Mouse (Mus musculus): ENCODE measurements around the gene Cbx4. TPM values are rescaled to one million over a fixed set of nuclear protein-coding genes. Genes with fewer than 3 reads are reported as not detected.

Gene Cbx4
- polyA plus RNA-seq, 1 experiment from 2014 or later: 9.2 TPM

DNA sequence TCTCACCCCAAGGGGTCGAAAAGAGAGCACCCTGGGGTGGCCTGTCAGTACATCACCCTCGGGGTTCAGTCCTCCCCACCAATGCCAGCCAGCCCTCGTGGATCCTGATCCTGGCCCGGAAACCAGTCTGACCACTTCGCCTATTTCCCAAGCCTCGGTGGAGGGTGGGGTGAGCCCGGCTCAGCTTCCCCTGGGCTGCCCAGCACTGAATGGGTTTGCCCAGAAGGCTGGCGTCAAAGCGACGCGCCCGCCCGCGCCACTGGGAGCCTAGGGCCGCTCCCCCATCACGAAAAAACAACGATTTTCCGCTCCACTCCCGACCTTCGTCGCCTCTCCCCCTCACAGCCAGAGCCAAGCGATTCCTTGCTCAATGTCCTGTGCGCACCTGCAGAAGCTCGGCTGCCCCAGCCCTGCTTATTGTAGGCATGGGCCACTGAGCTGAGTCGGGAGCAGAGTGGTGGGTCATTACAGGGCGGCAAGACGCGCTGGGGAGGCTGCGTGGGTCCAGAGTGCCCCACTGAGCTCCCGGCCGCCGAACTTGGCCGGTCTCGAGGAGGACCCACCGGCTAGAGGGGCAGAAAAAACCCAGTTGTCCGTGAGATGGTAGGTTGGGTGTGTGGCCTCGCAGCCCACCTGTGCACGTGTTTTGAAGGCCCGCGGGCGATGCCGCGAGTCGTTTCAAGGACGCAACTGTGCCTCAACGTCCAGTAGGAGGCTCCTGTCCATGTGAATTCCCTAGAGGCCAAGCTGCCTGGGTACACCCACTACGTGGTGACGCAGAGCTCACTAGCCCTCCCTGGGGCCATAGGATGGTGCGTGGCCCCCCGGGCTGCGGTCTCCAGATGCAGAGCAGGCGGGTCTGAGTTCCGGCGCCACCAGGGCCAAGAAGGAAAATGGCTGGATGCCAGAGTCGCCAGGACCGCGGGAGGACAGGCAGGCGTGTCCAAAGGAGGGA, 27.7 kb downstream of the Cbx4 start:
- H3K36me3 ChIP-seq (ENCODE audit: control insufficient read depth, insufficient read depth, low read length): no peaks in the 10 kb centered on the region
- H3K27ac ChIP-seq (replicated peaks in 1 of 2; ENCODE audit: control insufficient read depth in 1 of 2, insufficient read depth in 1 of 2, low read depth in 2 of 2, low read length in 2 of 2): no peak overlapping the region
- H3K9ac ChIP-seq (ENCODE audit: low read length): no peak overlapping the region; the same call in 1 of the 2 replicates
- ATAC-seq (ENCODE audit: insufficient number of reproducible peaks, insufficient read depth, low FRiP score, low read depth): peak; percentile 10; the same call in 1 of the 2 replicates
- peaks cover 26 to 36% of the 10 kb centered on the region in 2 experiments for H3K4me1 ChIP-seq (ENCODE audit: control insufficient read depth in 2 of 2, insufficient read depth in 2 of 2, low read length in 2 of 2)
- peaks cover 79% of the 10 kb centered on the region for H3K27me3 ChIP-seq (ENCODE audit: control insufficient read depth, insufficient read depth, low read length)
- H3K4me2 ChIP-seq (ENCODE audit: low read length): peak overlapping the region; percentile 97
- 4% methylated on average over 58 of the region's 58 CpGs for WGBS
- H3K9me3 ChIP-seq (ENCODE audit: control insufficient read depth, low read length): no peaks in the 10 kb centered on the region
- peak overlapping the region in 1 of 2 experiments; percentile 24; a peak in 3 of 4 replicates for H3K4me3 ChIP-seq (ENCODE audit: control insufficient read depth in 1 of 2, insufficient read depth in 1 of 2, low read depth in 1 of 2, low read length in 2 of 2)

DNA sequence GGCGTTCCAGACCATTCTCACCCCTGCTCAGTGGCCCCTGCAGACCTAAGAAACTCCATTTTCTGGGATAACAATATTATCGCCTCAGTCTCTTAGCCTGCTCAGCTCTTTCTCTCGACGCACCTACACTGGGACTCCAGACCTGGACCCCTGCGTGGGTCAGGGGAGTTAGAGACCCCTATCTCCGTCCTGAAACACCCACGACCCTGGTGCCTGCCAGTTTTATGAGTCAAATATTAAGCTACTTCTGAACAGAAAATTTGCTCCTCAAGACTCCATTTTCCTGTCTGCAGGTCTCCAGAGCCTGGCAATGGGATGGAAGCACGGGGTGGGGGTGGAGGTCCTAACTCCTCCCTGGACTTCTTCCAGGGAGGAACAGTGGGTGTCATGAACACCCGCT, 28.7 kb downstream of the Cbx4 start:
- H3K27ac ChIP-seq (replicated peaks in 1 of 2; ENCODE audit: control insufficient read depth in 1 of 2, insufficient read depth in 1 of 2, low read depth in 2 of 2, low read length in 2 of 2): 0 out of 4 replicates have a peak overlapping the region, but pooled peaks of 1 of the 2 experiments have one; percentile 81

DNA sequence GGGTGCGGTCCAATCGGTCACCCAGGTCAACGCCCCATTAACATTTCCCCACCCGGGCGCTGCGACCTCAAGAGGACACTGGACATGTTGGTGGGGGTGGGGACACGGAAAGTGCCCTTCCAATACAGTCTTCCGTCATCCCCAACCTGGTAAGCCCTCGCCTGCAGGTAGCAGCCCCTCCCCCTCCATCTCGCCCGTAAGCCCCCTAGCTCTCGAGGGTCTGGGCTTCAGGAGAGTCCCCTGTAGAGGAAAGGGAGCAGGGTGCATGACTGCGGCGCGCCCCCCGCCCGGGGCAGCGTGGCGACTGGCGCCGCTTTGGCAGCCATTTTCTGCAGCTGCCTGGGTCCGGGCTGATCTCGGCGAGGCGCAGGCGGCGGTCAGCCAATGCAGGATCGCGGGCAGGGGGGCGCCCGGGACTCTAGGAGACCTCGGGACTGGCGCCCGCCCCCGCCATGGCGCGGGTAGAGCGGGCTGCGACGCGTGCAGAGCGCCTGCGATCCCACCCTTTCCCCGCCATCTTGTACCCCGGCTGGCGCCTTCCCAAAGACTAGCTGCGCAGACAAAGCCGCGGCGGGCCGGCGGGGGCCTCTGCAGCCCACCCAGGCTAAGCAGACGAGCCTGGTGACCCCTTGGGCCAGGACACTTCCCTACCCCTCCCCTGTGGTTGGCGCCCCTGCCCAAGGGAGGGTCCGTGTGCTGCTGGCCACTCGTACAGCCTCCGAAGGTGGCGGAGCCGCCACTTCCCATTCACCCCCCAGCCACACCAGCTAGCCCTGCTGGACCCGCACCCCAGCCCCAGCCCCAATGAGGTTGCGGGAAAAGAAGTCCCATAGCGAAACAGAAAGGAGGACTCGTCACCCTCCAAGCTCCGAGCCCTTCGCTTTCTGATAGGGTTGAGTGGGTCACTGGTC, 29.5 kb downstream of the Cbx4 start:
- ATAC-seq (ENCODE audit: insufficient number of reproducible peaks, insufficient read depth, low FRiP score, low read depth): no peak
- Histone ChIP-seq H3K27me3 (ENCODE audit: control insufficient read depth, insufficient read depth, low read length) (peaks cover 75% of the 10 kb centered on the region), H3K36me3 (ENCODE audit: control insufficient read depth, insufficient read depth, low read length) (no peaks in the 10 kb centered on the region), H3K4me3 (ENCODE audit: control insufficient read depth in 1 of 2, insufficient read depth in 1 of 2, low read depth in 1 of 2, low read length in 2 of 2) (peak overlapping the region; percentile 60 to 66), H3K4me2 (ENCODE audit: low read length) (peak overlapping the region; percentile 97), H3K9ac (ENCODE audit: low read length) (peak overlapping the region; percentile 95), H3K27ac (replicated peaks in 1 of 2; ENCODE audit: control insufficient read depth in 1 of 2, insufficient read depth in 1 of 2, low read depth in 2 of 2, low read length in 2 of 2) (peak overlapping the region; percentile 37 to 81), H3K4me1 (ENCODE audit: control insufficient read depth in 2 of 2, insufficient read depth in 2 of 2, low read length in 2 of 2) (peaks cover 35 to 48% of the 10 kb centered on the region in 2 experiments), H3K9me3 (ENCODE audit: control insufficient read depth, low read length) (no peaks in the 10 kb centered on the region)
- WGBS: under 1% methylated on average over 64 of the region's 65 CpGs

More for the DNA sequence above, 28.7 kb downstream of the Cbx4 start:
- ATAC-seq (ENCODE audit: insufficient number of reproducible peaks, insufficient read depth, low FRiP score, low read depth): no peak
- WGBS: 6% methylated on average over 9 of the region's 9 CpGs
- Histone ChIP-seq H3K4me3 (ENCODE audit: control insufficient read depth in 1 of 2, insufficient read depth in 1 of 2, low read depth in 1 of 2, low read length in 2 of 2) (peak overlapping the region; percentile 60 to 66), H3K4me2 (ENCODE audit: low read length) (peak overlapping the region; percentile 97), H3K4me1 (ENCODE audit: control insufficient read depth in 2 of 2, insufficient read depth in 2 of 2, low read length in 2 of 2) (peaks cover 31 to 46% of the 10 kb centered on the region in 2 experiments), H3K36me3 (ENCODE audit: control insufficient read depth, insufficient read depth, low read length) (no peaks in the 10 kb centered on the region), H3K27me3 (ENCODE audit: control insufficient read depth, insufficient read depth, low read length) (peaks cover 74% of the 10 kb centered on the region), H3K9ac (ENCODE audit: low read length) (peak overlapping the region; percentile 95), H3K9me3 (ENCODE audit: control insufficient read depth, low read length) (no peaks in the 10 kb centered on the region)

DNA sequence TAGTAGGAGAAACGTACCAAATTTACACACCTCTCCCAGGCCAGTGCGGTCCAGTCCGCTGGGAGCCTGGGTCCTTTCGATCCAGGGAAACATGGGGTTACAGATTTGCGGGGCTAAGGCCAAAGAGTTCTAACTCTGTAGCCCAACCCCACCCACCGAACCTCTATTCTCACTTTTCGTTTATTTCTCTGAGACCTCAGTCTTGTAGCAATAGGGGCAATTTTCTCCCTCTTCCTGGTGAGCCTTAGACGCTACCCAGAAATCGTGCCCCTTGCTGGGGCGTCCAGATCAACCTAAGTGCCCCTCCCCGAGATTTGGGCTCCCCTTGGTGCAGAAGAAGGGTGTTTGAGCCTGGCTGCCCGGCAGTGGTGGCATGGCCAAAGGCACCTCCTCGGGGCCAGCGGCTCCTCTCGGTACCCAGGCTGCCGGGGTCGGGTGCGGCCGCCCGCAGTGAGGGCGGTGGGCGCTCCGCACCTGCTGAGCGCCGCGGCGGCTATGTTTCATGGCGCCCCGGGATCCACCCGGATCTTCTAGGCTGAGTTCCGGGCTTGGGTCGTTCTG, 30.4 kb downstream of the Cbx4 start:
- Histone ChIP-seq H3K36me3 (ENCODE audit: control insufficient read depth, insufficient read depth, low read length) (no peaks in the 10 kb centered on the region), H3K4me1 (ENCODE audit: control insufficient read depth in 2 of 2, insufficient read depth in 2 of 2, low read length in 2 of 2) (peaks cover 35 to 48% of the 10 kb centered on the region in 2 experiments), H3K4me2 (ENCODE audit: low read length) (peak overlapping the region; percentile 97), H3K27me3 (ENCODE audit: control insufficient read depth, insufficient read depth, low read length) (peaks cover 75% of the 10 kb centered on the region), H3K9me3 (ENCODE audit: control insufficient read depth, low read length) (no peaks in the 10 kb centered on the region), H3K27ac (replicated peaks in 1 of 2; ENCODE audit: control insufficient read depth in 1 of 2, insufficient read depth in 1 of 2, low read depth in 2 of 2, low read length in 2 of 2) (no peak overlapping the region), H3K9ac (ENCODE audit: low read length) (peak overlapping the region; percentile 95), H3K4me3 (ENCODE audit: control insufficient read depth in 1 of 2, insufficient read depth in 1 of 2, low read depth in 1 of 2, low read length in 2 of 2) (peak overlapping the region; percentile 31 to 66)
- 2% methylated on average over 32 of the region's 32 CpGs for WGBS
- ATAC-seq (ENCODE audit: insufficient number of reproducible peaks, insufficient read depth, low FRiP score, low read depth): no peak

DNA sequence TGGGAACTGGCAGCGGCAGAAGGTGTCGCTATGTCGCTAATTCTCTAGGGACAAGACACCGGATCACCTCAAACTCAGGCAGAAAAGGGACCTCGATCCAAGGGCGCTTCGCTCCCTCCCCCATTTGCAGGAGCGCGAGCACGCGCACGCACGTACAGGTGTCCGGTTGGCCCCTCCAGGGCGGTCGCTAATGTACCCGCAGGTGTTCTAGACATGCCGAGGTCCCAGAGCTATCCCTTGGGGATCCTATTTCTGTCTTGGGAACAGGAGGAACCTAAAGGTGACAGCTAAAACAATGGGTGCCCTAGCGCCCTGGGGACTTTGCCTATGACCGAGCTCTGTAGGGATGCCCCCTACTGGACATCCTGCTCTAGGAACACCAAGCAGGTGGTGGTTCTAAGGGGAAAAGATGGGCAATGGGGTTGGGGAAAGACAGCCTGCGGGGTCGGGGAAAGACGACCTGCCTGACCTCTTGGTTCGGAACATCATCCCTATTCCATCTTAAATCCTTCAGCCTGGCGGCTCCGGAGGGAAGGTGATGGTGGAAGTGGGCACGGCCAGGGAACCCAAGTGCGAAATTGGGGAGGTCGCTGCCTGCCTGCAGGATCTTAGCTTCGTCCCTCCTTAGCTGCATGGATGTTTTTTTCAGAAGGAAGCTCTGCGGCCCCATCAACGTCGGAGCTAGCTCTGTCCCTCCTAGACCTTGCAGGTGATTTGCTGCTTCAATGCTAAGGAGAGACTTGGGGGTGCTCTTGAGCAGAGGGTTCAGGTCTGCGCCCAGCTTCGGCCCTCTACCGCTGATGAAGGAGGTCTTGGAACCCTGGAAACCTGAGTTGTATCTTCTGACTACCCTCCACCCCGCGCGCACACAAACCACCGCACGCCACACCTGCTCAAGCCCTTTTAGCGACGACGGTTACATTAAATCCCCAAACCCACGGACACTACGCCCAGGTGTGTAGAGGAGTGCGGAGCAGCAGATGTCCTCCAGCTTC, 31.4 kb downstream of the Cbx4 start:
- Histone ChIP-seq H3K4me1 (ENCODE audit: control insufficient read depth in 2 of 2, insufficient read depth in 2 of 2, low read length in 2 of 2) (peaks cover 35 to 48% of the 10 kb centered on the region in 2 experiments), H3K27me3 (ENCODE audit: control insufficient read depth, insufficient read depth, low read length) (peaks cover 75% of the 10 kb centered on the region), H3K36me3 (ENCODE audit: control insufficient read depth, insufficient read depth, low read length) (no peaks in the 10 kb centered on the region), H3K9ac (ENCODE audit: low read length) (peak overlapping the region; percentile 63), H3K4me2 (ENCODE audit: low read length) (peak overlapping the region; percentile 97), H3K4me3 (ENCODE audit: control insufficient read depth in 1 of 2, insufficient read depth in 1 of 2, low read depth in 1 of 2, low read length in 2 of 2) (peak overlapping the region; percentile 5 to 66; a peak in 3 of 4 replicates), H3K27ac (replicated peaks in 1 of 2; ENCODE audit: control insufficient read depth in 1 of 2, insufficient read depth in 1 of 2, low read depth in 2 of 2, low read length in 2 of 2) (no peak overlapping the region), H3K9me3 (ENCODE audit: control insufficient read depth, low read length) (no peaks in the 10 kb centered on the region)
- no peak for ATAC-seq (ENCODE audit: insufficient number of reproducible peaks, insufficient read depth, low FRiP score, low read depth)
- 4% methylated on average over 47 of the region's 47 CpGs for WGBS

DNA sequence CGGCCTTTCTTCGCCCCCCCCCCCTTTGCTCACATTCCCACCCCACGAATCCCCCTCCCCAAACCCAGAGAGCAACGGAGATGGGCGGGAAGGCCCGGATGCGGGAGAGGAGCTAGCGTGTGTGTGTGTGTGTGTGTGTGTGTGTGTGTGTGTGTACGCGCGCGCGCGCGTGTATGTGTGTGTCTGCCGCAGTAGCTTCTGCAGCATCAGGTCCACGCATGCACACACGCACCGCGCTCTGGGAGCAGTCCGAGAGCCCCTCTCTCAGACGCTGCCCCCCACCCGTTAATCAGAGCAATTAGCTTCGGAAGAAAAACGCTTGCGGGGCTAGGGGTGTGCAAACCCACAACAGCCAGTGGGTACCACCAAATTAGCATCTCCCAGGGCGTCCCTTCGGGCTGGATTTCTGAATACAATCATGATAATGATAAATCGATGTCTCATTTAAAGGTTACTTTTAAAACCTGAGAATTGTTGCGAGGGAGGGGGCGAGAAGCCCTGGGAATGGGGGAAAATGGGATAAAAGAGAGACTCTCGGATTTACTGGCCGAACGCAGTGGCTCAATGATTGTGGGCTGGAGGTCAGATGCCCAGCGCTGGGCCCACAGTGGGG, 32.2 kb downstream of the Cbx4 start:
- H3K4me2 ChIP-seq (ENCODE audit: low read length): peak overlapping the region; percentile 97
- H3K9me3 ChIP-seq (ENCODE audit: control insufficient read depth, low read length): no peaks in the 10 kb centered on the region
- H3K36me3 ChIP-seq (ENCODE audit: control insufficient read depth, insufficient read depth, low read length): no peaks in the 10 kb centered on the region
- peak overlapping the region; percentile 63 for H3K9ac ChIP-seq (ENCODE audit: low read length)
- 1% methylated on average over 34 of the region's 35 CpGs for WGBS
- H3K4me3 ChIP-seq (ENCODE audit: control insufficient read depth in 1 of 2, insufficient read depth in 1 of 2, low read depth in 1 of 2, low read length in 2 of 2): peak overlapping the region; percentile 26 to 39
- ATAC-seq (ENCODE audit: insufficient number of reproducible peaks, insufficient read depth, low FRiP score, low read depth): no peak
- no peak overlapping the region for H3K27ac ChIP-seq (replicated peaks in 1 of 2; ENCODE audit: control insufficient read depth in 1 of 2, insufficient read depth in 1 of 2, low read depth in 2 of 2, low read length in 2 of 2)
- peaks cover 75% of the 10 kb centered on the region for H3K27me3 ChIP-seq (ENCODE audit: control insufficient read depth, insufficient read depth, low read length)
- H3K4me1 ChIP-seq (ENCODE audit: control insufficient read depth in 2 of 2, insufficient read depth in 2 of 2, low read length in 2 of 2): peaks cover 34 to 46% of the 10 kb centered on the region in 2 experiments
